Mouse (Mus musculus): Measurements from ENCODE around the gene Wwc2.

Gene Wwc2

GRCm38 (mm10) chr8:47989211-47989610, 1.5 kb downstream of the Wwc2 start:
- no peak for DNase-seq

GRCm38 (mm10) chr8:47988111-47988510, 2.6 kb downstream of the Wwc2 start:
- DNase-seq: no peak

GRCm38 (mm10) chr8:47985644-47986043, 5.1 kb downstream of the Wwc2 start:
- DNase-seq: peak; percentile 42

GRCm38 (mm10) chr8:47985243-47985642, 5.5 kb downstream of the Wwc2 start:
- no peak for DNase-seq

DNA sequence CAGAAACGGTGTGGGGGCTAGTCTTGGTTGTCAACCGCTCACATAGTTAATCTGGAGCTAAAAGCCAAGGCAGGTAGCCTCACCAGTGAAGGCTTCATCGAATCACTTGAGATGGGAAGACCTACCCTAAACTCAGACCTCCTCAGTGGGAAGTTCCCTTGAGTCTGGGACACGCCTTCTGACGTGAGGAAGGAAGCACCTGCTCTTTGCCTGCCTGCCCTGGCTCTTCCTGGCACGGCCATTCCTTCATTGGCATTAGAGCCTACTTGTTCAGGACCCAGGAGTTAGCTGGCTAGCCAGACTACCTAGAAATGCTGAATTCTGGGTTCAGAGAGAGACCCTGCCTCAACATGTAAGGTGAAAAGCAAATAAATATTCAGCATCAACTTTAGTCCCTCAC, 9.6 kb downstream of the Wwc2 start:
- DNase-seq: no peak

DNA sequence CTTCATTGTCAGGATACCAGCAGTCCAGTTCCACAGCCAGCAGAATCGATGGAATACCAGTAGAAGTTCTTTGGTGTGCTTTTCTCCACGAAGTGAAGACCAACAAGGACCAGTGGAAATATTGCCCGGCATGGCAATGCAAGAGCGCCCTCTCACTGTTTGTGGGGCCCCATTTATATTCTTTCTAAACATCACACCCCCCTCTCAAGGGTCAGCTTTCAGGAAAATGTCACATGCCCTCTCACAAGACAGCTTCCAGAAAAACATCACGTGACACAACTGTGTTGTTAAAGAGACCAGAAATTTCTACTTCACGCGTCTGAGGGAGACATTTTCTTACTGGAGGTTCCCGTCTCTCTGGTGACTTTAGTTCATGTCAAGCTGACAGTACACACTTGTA, 10.8 kb downstream of the Wwc2 start:
- no peak for DNase-seq

GRCm38 (mm10) chr8:47978755-47979154, 12.0 kb downstream of the Wwc2 start:
- no peak for DNase-seq

DNA sequence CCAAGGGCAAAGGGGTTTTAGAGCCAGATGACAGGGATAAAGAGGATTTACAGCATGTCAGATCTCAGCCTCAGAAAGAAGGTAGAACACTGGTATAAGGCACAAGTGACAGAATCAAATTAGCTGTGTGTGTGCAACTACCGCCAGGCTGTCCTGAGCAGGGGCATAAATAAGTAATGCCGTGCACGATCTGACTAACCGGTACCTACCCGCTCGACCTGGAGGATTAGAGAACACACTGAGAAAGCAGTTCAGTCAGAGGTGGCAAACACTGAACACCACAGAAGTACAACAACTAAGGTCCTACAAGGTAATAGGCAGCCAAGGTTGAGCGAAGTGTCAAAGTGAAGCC, 15.8 kb downstream of the Wwc2 start:
- no peak for DNase-seq

GRCm38 (mm10) chr8:47974138-47974962, 16.4 kb downstream of the Wwc2 start:
- DNase-seq: peak; percentile 79

DNA sequence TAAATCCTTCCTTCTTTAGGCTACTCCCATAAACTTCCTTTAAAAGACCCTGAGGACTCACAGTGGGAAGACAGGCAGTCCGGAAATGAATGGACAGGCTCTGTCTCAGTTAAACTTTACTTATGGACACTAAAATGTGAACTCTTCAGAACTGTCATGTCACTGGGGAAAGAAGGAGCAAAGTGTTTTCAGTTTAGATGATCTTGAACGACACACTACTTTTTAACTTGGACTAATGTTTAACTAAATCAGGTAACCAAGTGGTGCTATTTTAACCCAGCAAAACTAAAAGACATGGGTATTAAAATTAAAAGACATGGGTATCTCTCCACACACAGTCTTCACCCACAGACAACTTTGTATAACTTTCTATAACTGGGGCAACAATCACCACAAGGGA, 19.6 kb downstream of the Wwc2 start:
- DNase-seq: no peak

GRCm38 (mm10) chr8:47970576-47970975, 20.1 kb downstream of the Wwc2 start:
- no peak for DNase-seq

- DNase-seq: no peak
Measured at GRCm38 (mm10) chr8:47967045-47967920, 23.4 kb downstream of the Wwc2 start.

DNA sequence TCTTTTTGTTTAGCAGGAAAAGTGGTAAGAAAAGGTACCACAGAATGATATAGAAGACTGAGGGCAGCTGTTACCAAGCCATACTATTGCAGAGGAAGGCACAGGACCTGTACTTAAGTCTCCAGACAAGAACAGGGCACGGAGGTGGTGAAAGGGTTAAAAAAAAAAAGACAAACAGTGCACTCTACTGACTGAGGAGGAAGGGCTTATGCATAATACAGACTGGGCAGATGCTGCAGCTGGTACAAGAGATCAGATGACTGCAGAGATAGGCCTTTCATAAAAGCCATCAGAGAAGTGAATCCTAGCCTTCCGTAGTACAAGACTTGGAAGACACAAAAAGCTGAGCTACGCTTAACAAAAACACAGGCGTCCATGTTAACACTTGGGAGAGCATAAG, 28.2 kb downstream of the Wwc2 start:
- no peak for DNase-seq

DNA sequence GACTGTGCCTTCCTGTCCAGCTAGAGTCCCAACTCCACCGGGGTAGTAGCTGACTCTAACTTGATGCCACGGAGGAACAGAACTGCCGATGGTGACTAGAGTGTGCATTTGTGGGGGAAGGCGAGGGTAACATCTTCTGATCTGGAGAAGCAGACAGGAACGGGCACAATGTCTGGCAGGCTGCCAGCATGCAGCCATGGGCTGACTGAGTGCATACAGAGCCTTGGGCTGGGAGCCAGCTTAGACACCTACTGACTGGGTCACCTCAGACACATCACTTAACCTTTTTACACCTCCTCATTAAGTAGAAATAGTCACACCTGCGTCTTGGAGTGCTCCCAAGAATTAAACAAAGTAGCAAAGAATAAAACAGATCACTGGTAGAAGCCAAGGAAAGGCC, 28.7 kb downstream of the Wwc2 start:
- no peak for DNase-seq

- DNase-seq: no peak
Measured at GRCm38 (mm10) chr8:47957560-47957959, 33.2 kb downstream of the Wwc2 start.

GRCm38 (mm10) chr8:47951380-47951932, 39.3 kb downstream of the Wwc2 start:
- DNase-seq: no peak

- DNase-seq: no peak
Measured at GRCm38 (mm10) chr8:47948836-47949235, 41.9 kb downstream of the Wwc2 start.

- DNase-seq: no peak
Measured at GRCm38 (mm10) chr8:47947672-47948618, 42.8 kb downstream of the Wwc2 start.

GRCm38 (mm10) chr8:47943049-47943448, 47.7 kb downstream of the Wwc2 start:
- no peak for DNase-seq

GRCm38 (mm10) chr8:47941028-47941427, 49.7 kb downstream of the Wwc2 start:
- peak; percentile 57 for DNase-seq

DNA sequence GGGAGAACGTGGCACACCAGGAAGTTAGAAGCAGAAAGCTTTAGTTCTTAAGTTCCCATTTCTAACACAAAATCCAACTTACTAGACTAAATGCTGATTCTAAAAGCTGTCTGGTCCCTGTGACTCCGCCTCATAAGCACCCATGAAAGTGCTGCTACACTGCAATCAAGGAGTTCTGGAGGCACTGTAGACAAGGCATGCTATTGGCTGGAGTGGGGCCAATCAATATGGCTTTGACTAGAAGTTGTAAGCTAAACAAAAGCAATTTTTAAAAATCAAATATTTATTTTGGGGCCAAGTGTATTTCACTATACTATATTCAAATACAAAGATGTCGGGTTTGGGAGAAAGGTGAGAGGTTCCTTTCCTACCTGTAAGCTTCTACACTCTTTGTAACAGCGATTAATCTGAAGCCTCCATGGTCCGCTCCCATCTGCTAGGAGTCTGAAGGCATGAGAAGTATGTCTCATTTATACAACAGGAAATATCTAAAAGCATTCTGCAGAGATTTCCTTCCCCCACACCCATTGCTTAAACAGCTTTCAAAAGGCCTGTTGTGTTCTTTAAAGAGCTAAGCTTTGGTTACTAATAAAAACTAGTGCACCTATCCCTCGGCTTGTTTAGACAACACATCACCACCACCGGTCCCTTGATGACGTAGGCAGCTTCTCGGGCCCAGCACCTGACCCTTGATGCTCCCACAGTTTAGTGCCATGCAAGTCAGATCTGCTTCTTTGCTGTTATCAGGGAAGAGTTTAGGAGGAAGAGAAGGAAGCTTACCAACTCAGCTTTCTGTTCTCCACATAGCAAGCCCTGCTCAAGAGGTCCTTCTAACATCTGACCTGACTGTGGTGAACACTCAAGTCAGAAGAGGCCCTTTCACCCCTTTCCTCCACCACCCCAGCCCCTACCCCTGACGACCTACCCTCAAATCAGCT, 50.5 kb downstream of the Wwc2 start:
- DNase-seq: no peak
